Mouse (Mus musculus): ENCODE measurements around the gene Olfr1281.
"Not testable (repeated sequence)": the region's sequence is repeated elsewhere in the genome, so short reads cannot be mapped to it uniquely, and the experiment has no call there.

The Olfr1281 gene

GRCm38 (mm10) chr2:111326220-111326619 lies at the start of gene Olfr1281:
Gene Olfr1281 (plus strand): TSS chr2:111326520.
- DNase-seq (ENCODE audit: low spot score in 2 of 2), result no peak

GRCm38 (mm10) chr2:111289836-111290235 lies 36.5 kb upstream of the Olfr1281 start, which contains the start of gene Olfr1278:
Gene Olfr1278 (plus strand): TSS chr2:111290136.
- no peak for DNase-seq (ENCODE audit: low spot score in 2 of 2)

GRCm38 (mm10) chr2:111298541-111298940 lies 27.8 kb upstream of the Olfr1281 start:
- DNase-seq (ENCODE audit: low spot score in 2 of 2), result no peak

- DNase-seq (ENCODE audit: low spot score in 2 of 2), result no peak
Measured at GRCm38 (mm10) chr2:111300374-111300773, 25.9 kb upstream of the Olfr1281 start, which contains the start of gene Olfr1279. Gene Olfr1279 (plus strand): TSS chr2:111300635.

GRCm38 (mm10) chr2:111313717-111314116 lies 12.6 kb upstream of the Olfr1281 start, which contains the start of gene Olfr1280:
Gene Olfr1280 (plus strand): TSS chr2:111314017.
- DNase-seq (ENCODE audit: low spot score in 2 of 2), result no peak

GRCm38 (mm10) chr2:111333721-111334120 lies 7.4 kb downstream of the Olfr1281 start:
- DNase-seq (ENCODE audit: low spot score in 2 of 2), result not testable (repeated sequence)

GRCm38 (mm10) chr2:111335976-111336375 lies 9.7 kb downstream of the Olfr1281 start, which contains the start of gene Olfr1282:
Gene Olfr1282 (minus strand): TSS chr2:111336076.
- no peak for DNase-seq (ENCODE audit: low spot score in 2 of 2)

- DNase-seq (ENCODE audit: low spot score in 2 of 2), result no peak
Measured at GRCm38 (mm10) chr2:111366490-111366889, 40.2 kb downstream of the Olfr1281 start, which contains the start of gene Olfr1283. Gene Olfr1283 (plus strand): TSS chr2:111366790.

- no peak for DNase-seq (ENCODE audit: low spot score in 2 of 2)
Measured at GRCm38 (mm10) chr2:111375222-111375621, 48.9 kb downstream of the Olfr1281 start, which contains the start of gene Olfr1284. Gene Olfr1284 (plus strand): TSS chr2:111375522.

Measured in urinary bladder, postnatal 4 days (tissue).